Mouse (Mus musculus) erythroblast, embryonic 14.5 days (primary cell): ENCODE data around the gene Zfp867. TPM values are rescaled to one million over a fixed set of nuclear protein-coding genes. Genes with fewer than 3 reads are reported as not detected.

Experiments used
- H3K27me3 ChIP-seq: 2 replicates; pipeline ENCODE4 v1.6.1; 2012; ENCODE audit warnings: inconsistent platforms; ENCODE audit not compliant: control insufficient read depth
- H3K36me3 ChIP-seq: 2 replicates; pipeline ENCODE4 v1.6.1; 2012; ENCODE audit warnings: mild to moderate bottlenecking, inconsistent platforms; ENCODE audit not compliant: control insufficient read depth
- H3K4me1 ChIP-seq: 2 replicates; pipeline ENCODE4 v1.6.1; 2012; ENCODE audit warnings: inconsistent platforms; ENCODE audit not compliant: control insufficient read depth
- H3K4me3 ChIP-seq: replicated peaks from 2 replicates; pipeline ENCODE3; 2012; ENCODE audit warnings: moderate library complexity, mild to moderate bottlenecking, inconsistent platforms
- H3K9me3 ChIP-seq: 2 replicates; pipeline ENCODE4 v1.6.1; 2012; ENCODE audit warnings: low read length, inconsistent platforms, mixed read lengths; ENCODE audit not compliant: control insufficient read depth
- GATA1 ChIP-seq: IDR thresholded peaks from 2 replicates; pipeline ENCODE4 v1.6.1; 2012; ENCODE audit warnings: low read length, inconsistent platforms, mixed read lengths
- TAL1 ChIP-seq: IDR thresholded peaks from 3 replicates; pipeline ENCODE4 v1.6.1; 2012; ENCODE audit warnings: low read length, inconsistent platforms, mixed read lengths
- polyA plus RNA-seq: library from polyadenylated mRNA; stranded (reverse); fragments of >175 nt; gene quantifications from 2 replicates; pipeline ENCODE4 v1.2.3, GENCODE M21; 2012

Gene Zfp867
- polyA plus RNA-seq, 1 experiment, result not detected

GRCm38 (mm10) chr11:59412999-59413863 lies 59.0 kb downstream of the Zfp867 start:
- Histone ChIP-seq H3K4me1 (peaks cover 3% of the 10 kb centered on the region), H3K9me3 (no peaks in the 10 kb centered on the region), H3K36me3 (peaks cover 9% of the 10 kb centered on the region; the same call in 1 of the 2 replicates), H3K27me3 (no peaks in the 10 kb centered on the region), H3K4me3 (no peak overlapping the region)
- TF ChIP-seq TAL1 (no peak), GATA1 (no peak)

GRCm38 (mm10) chr11:59412058-59412457 lies 60.2 kb downstream of the Zfp867 start:
- Histone ChIP-seq H3K4me3 (no peak overlapping the region), H3K36me3 (peaks cover 9% of the 10 kb centered on the region; the same call in 1 of the 2 replicates), H3K9me3 (no peaks in the 10 kb centered on the region), H3K4me1 (peaks cover 3% of the 10 kb centered on the region), H3K27me3 (no peaks in the 10 kb centered on the region)
- TF ChIP-seq TAL1 (no peak), GATA1 (no peak)

Other genes with a start within 250 kb of the Zfp867 start
- gene Arf1, start 244.2 kb downstream of the Zfp867 start, polyA plus RNA-seq, result 10.0 and 10.5 TPM in 2 replicates
- gene Wnt3a, start 181.7 kb downstream of the Zfp867 start, polyA plus RNA-seq, result 0.02 TPM in 1 of 2 replicates, not detected in the other
- gene Wnt9a, start 165.5 kb downstream of the Zfp867 start, polyA plus RNA-seq, result not detected in 2 replicates
- 0.06 TPM in 1 of 2 replicates, not detected in the other for gene Prss38, start 96.8 kb downstream of the Zfp867 start, polyA plus RNA-seq
- 0.17 and 0.33 TPM in 2 replicates for gene Jmjd4, start 22.4 kb downstream of the Zfp867 start, polyA plus RNA-seq
- 0.51 and 0.58 TPM in 2 replicates for gene Snap47, start 21.3 kb downstream of the Zfp867 start, polyA plus RNA-seq
- 0.22 and 0.50 TPM in 2 replicates for gene Zkscan17, start 54.3 kb upstream of the Zfp867 start, polyA plus RNA-seq
- gene Nlrp3, start 69.1 kb upstream of the Zfp867 start, polyA plus RNA-seq, result 0.04 and 0.06 TPM in 2 replicates
- gene Olfr222, start 103.8 kb upstream of the Zfp867 start, polyA plus RNA-seq, result not detected in 2 replicates
- not detected in 2 replicates for gene Olfr223, start 120.8 kb upstream of the Zfp867 start, polyA plus RNA-seq
- 3.0 and 3.4 TPM in 2 replicates for gene Mprip, start 188.8 kb upstream of the Zfp867 start, polyA plus RNA-seq